Mouse (Mus musculus): Measurements from ENCODE around the gene Slc5a6. TPM values are rescaled to one million over a fixed set of nuclear protein-coding genes. Genes with fewer than 3 reads are reported as not detected.

Slc5a6 gene
- 10.7 and 12.7 TPM in 2 replicates for polyA plus RNA-seq (2016; fragmentation: Nextera tagmentation; extraction: Ambion mirVana)

DNA sequence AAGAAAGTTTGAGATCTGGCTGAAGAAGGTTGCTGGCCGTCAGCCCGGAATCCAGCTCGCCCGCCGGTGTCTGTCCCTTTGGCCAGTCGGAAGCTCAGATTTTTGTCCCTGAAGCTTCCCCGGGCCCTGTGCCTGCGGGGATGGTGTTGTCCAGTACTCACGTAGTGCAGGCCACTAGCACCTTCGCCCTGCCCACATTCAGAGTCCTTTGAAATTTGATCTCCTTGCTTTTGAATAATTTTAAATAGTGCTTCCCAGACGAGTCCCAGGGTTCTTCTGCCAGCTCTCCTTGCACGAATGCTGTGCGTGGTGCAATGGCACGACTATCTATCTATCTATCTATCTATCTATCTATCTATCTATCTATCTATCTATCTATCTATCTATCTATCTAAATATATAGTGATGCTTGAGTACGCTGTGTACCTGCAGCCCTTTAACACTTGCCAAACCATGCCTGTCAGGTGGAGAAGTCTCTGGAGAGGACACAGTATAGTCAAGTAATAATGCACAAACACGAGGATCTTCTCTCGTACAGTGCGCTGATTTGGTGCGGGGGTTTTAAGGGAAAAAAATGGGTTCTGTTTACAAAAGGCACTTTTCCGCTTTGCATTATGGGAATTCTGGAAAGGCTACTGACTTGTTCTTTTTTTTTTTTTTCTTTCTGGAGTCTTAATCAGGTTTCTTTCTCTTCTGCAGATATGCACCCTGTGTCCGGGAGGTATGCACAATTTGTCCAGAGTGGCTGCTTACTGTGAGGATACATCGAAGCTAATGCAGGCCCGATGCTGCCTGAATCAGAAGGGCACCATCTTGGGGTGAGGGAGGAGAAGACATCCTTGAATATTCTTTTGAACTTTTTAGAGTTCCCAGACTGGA, at the start of gene Slc5a6:
Slc5a6 (minus strand) TSS at position 162 of the 879 bp plus-strand sequence.
- Histone ChIP-seq H3K27ac (peak within 1 kb of the TSS; percentile 90), H3K4me3 (peak within 1 kb of the TSS; percentile 69), H3K4me1 (peaks cover 28% of the 10 kb centered on the region), H3K36me3 (replicated peaks) (peaks cover 8% of the 10 kb centered on the region), H3K9me3 (no peaks in the 10 kb centered on the region), H3K27me3 (ENCODE audit: poor library complexity, severe bottlenecking) (no peaks in the 10 kb centered on the region)
- peak; percentile 53 for DNase-seq (ENCODE audit: extremely low spot score, low spot score)
- 1% methylated on average over 23 of the region's 23 CpGs for WGBS

DNA sequence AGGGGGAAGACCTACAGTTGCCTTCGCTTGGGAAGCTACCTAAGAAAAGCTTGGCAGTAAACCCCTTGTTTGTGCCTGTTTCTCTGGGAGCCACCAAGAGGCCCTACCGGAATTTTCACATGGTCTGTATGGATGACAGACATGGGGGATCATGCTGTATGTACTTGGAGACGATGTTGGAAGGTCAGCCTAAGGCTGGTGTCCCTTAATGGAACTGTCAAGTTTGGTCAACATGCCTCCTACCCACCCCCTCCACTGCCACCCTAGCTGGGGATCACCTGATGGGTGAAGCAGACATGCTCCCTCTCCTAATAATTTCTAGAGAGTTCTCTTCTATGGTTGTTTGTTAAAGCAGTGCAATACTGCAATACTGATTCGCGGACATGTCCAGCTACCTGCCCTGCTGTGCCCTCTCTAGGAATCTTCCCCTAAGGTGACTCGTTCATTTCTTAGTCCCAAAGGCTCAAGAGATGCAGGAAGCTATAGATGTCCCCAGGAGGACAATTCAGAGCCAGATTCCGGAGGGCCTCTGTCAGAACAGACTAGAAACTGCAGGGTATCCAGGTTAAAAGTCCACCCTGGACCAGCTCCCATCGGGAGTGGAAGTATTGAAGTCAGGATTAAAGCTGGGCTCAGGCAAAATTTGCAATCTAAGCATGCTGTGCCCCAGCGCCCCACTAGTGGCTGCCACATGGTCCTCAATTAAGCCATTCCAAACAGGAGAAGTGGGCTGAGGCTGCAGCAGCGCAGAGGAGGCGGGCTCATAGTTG, 47.2 kb upstream of the Slc5a6 start:
- DNase-seq (ENCODE audit: extremely low spot score, low spot score), result no peak
- peaks cover 85% of the 10 kb centered on the region for H3K27me3 ChIP-seq (ENCODE audit: poor library complexity, severe bottlenecking)
- peaks cover 44% of the 10 kb centered on the region for H3K4me1 ChIP-seq
- H3K27ac ChIP-seq, result no peak overlapping the region
- H3K36me3 ChIP-seq (replicated peaks), result no peaks in the 10 kb centered on the region
- WGBS, result 26% methylated on average over 11 of the region's 11 CpGs
- H3K9me3 ChIP-seq, result no peaks in the 10 kb centered on the region
- peak overlapping the region; percentile 52 for H3K4me3 ChIP-seq

DNA sequence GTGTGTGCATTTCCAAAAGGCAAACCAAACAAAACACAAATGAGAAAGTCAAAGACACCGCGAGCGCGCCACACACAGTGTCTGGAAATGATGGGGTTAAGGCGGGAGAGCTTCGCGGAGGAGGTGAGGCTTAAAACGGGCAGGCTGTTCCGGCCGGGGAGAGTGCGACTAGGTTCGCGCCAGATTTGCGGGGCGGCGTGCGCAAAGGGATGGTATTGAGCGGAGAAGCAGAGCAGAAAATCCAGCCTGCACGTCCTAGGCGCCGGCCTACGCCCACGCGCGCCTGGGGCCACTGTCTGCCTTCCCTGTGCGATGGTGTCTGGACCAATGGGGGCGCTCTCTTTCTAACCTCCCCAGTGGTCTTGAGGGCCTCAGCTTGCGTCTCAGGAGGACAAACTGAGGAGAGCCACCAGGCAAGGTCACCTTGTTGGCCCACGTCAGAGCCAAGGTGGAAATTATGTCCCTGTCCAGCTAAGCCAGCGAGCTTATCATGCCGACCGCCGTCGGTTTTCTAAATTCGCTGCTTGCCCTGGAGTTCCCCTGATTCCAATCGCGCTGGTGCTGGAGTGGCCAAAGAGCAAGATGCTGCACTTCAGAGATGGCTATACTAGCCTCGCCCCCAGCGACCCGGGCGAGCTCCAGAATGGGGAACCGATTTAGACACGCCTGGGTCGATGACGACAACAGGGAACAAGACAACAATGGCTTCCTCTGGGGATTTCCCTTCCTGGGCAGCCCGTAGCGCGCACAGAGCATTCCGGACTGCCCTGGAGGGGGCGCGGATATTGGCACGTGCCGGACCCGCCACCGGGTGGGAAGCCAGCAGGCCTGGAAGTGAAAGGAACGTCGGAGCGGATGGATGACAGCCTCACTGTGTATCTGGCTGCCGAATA, 46.3 kb upstream of the Slc5a6 start:
- peak overlapping the region; percentile 52 for H3K4me3 ChIP-seq
- H3K4me1 ChIP-seq, result peaks cover 44% of the 10 kb centered on the region
- H3K27me3 ChIP-seq (ENCODE audit: poor library complexity, severe bottlenecking), result peaks cover 94% of the 10 kb centered on the region
- H3K36me3 ChIP-seq (replicated peaks), result no peaks in the 10 kb centered on the region
- peak; percentile 46 for DNase-seq (ENCODE audit: extremely low spot score, low spot score)
- no peaks in the 10 kb centered on the region for H3K9me3 ChIP-seq
- H3K27ac ChIP-seq, result no peak overlapping the region
- under 1% methylated on average over 59 of the region's 59 CpGs for WGBS

GRCm38 (mm10) chr5:31094100-31094798, 45.5 kb upstream of the Slc5a6 start:
- Histone ChIP-seq H3K4me3 (peak overlapping the region; percentile 52), H3K27me3 (ENCODE audit: poor library complexity, severe bottlenecking) (peaks cover 100% of the 10 kb centered on the region), H3K36me3 (replicated peaks) (no peaks in the 10 kb centered on the region), H3K27ac (no peak overlapping the region), H3K9me3 (no peaks in the 10 kb centered on the region), H3K4me1 (peaks cover 44% of the 10 kb centered on the region)
- WGBS, result 2% methylated on average over 29 of the region's 29 CpGs
- DNase-seq (ENCODE audit: extremely low spot score, low spot score), result peak; percentile 49

GRCm38 (mm10) chr5:31093151-31094041, 44.7 kb upstream of the Slc5a6 start:
- Histone ChIP-seq H3K27ac (0 out of 2 replicates have a peak overlapping the region, but pooled peaks have one; percentile 11), H3K36me3 (replicated peaks) (no peaks in the 10 kb centered on the region), H3K4me3 (peak overlapping the region; percentile 52), H3K9me3 (no peaks in the 10 kb centered on the region), H3K27me3 (ENCODE audit: poor library complexity, severe bottlenecking) (peaks cover 100% of the 10 kb centered on the region), H3K4me1 (peaks cover 44% of the 10 kb centered on the region)
- WGBS, result under 1% methylated on average over 54 of the region's 54 CpGs
- no peak for DNase-seq (ENCODE audit: extremely low spot score, low spot score)

DNA sequence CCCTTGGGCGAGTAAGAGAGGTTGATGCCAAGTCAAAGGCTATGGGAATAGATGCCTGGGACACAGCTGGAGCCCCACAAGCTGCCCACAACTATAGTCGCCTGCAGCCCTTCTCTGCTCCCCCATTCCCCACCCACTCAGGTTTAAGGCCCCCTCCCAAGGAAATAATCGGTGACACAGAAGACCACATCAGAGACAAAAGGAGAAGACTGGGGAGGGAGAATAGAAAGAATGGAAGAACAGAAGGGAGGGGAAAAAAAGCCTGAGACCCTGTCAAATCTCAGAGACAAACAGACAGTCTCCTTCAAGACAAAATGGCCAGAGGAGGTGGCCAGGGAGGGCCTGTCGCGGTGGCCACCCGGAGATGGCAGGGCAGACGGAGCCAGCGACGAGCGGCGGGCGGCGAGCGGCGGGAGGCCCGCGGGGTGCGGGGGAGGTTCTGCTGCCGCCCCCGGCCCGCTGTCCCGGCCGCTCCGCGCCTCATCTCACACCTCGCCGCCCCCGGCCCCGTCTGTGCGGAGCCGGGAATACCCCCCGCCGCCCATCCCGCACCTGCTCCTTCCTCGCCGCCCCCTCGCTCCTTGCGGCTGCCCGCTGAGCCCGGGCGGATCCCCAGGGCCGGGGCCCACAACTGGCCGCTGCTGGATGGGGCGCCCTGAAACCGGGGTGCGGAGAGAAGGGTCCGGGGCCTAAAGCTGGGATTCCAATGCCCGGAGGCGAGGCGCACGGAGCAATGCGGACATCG, 43.7 kb upstream of the Slc5a6 start:
- WGBS, result 2% methylated on average over 45 of the region's 53 CpGs
- Histone ChIP-seq H3K9me3 (no peaks in the 10 kb centered on the region), H3K27ac (0 out of 2 replicates have a peak overlapping the region, but pooled peaks have one; percentile 11), H3K36me3 (replicated peaks) (no peaks in the 10 kb centered on the region), H3K27me3 (ENCODE audit: poor library complexity, severe bottlenecking) (peaks cover 100% of the 10 kb centered on the region), H3K4me1 (peaks cover 44% of the 10 kb centered on the region), H3K4me3 (peak overlapping the region; percentile 52)
- DNase-seq (ENCODE audit: extremely low spot score, low spot score), result no peak

GRCm38 (mm10) chr5:31087131-31087530, 38.4 kb upstream of the Slc5a6 start:
- DNase-seq (ENCODE audit: extremely low spot score, low spot score), result no peak
- H3K4me1 ChIP-seq, result peaks cover 33% of the 10 kb centered on the region
- H3K4me3 ChIP-seq, result no peak overlapping the region
- H3K36me3 ChIP-seq (replicated peaks), result no peaks in the 10 kb centered on the region
- no peak overlapping the region for H3K27ac ChIP-seq
- peaks cover 77% of the 10 kb centered on the region for H3K27me3 ChIP-seq (ENCODE audit: poor library complexity, severe bottlenecking)
- 81% methylated on average over 2 of the region's 2 CpGs for WGBS
- no peaks in the 10 kb centered on the region for H3K9me3 ChIP-seq

DNA sequence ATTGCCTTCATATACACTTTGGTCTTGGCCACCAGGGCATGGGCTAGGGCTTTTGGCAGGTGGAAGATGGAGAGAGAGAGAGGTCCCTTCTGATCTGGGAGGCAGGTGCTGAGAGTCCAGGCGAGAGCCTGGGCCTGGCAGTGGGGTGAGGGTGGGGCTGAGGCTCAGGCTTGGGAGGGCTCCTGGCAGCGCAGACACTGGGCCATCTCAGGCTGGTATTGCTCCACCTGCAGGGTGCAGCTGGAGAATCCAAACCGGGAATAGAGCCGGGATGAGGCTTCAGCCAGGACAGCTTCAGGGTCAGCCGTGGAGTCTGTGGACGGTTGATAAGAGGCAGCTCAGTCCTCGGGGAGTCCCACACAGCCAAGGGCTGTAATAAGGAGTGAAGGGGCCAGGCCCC, 37.9 kb upstream of the Slc5a6 start:
- no peak for DNase-seq (ENCODE audit: extremely low spot score, low spot score)
- no peaks in the 10 kb centered on the region for H3K9me3 ChIP-seq
- no peaks in the 10 kb centered on the region for H3K36me3 ChIP-seq (replicated peaks)
- H3K4me3 ChIP-seq, result no peak overlapping the region
- peaks cover 72% of the 10 kb centered on the region for H3K27me3 ChIP-seq (ENCODE audit: poor library complexity, severe bottlenecking)
- 36% methylated on average over 7 of the region's 7 CpGs for WGBS
- peaks cover 30% of the 10 kb centered on the region for H3K4me1 ChIP-seq
- H3K27ac ChIP-seq, result no peak overlapping the region

DNA sequence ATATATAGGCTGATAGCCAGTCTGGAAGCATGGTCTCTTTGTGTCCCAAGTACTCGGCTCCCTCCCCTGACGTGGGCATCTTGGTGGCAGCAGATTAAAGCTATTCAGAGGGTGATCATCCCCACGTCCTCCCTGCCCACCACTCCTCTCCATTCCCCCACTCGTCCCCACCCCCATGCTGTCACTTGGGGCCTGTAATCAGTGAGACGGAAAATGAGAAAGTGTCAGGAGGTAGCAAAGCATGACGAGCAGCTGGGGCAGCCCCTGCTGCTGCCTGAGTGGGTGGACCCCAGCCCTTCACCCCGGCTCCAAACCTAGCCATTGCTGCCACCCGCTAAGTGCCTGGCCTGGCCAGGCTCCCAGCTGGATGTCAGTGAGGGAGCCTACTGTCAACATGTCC, 35.2 kb upstream of the Slc5a6 start:
- no peak overlapping the region for H3K4me3 ChIP-seq
- H3K36me3 ChIP-seq (replicated peaks), result peaks cover 6% of the 10 kb centered on the region
- WGBS, result 12% methylated on average over 8 of the region's 8 CpGs
- peaks cover 45% of the 10 kb centered on the region for H3K27me3 ChIP-seq (ENCODE audit: poor library complexity, severe bottlenecking)
- no peaks in the 10 kb centered on the region for H3K9me3 ChIP-seq
- H3K4me1 ChIP-seq, result peaks cover 30% of the 10 kb centered on the region
- no peak for DNase-seq (ENCODE audit: extremely low spot score, low spot score)
- no peak overlapping the region for H3K27ac ChIP-seq

DNA sequence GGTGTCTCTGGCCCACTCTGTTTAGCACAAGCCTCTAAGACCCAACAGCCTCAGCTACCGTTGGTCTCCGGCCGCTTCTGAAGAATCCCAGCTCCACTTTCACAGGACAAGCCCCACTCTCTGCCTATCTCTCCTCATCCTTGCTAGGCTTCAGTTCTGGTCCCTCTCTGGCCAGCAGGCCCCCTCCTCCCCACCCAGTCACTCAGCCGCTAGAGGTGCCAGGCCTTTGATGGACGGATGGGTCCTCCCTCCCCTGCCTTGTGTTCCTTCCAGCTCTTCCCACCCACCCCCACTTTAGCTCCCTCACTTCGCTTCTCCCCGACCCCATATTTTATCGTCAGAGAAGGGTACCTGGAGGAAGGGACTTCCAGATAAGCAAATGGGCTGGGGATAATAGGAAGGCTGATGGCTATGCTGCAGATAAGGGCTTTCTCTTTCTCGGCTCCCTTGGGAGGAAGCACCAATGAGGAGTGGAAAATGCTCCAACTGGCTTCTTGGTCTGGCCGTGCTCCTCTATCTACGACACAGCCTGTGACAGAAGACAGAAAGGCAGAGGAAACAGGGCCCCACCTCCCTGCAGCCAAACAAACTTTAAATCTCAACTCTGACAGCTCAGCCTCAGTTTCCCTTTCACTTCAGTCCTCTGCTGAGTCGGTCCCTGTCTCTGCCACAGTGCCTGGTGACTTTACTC, 34.4 kb upstream of the Slc5a6 start:
- peaks cover 30% of the 10 kb centered on the region for H3K4me1 ChIP-seq
- peaks cover 36% of the 10 kb centered on the region for H3K27me3 ChIP-seq (ENCODE audit: poor library complexity, severe bottlenecking)
- H3K4me3 ChIP-seq, result no peak overlapping the region
- H3K9me3 ChIP-seq, result no peaks in the 10 kb centered on the region
- H3K27ac ChIP-seq, result 0 out of 2 replicates have a peak overlapping the region, but pooled peaks have one; percentile 5
- H3K36me3 ChIP-seq (replicated peaks), result peaks cover 15% of the 10 kb centered on the region
- 46% methylated on average over 12 of the region's 12 CpGs for WGBS
- no peak for DNase-seq (ENCODE audit: extremely low spot score, low spot score)

All from forebrain, embryonic 10.5 days (tissue).